Mouse (Mus musculus): Measurements from ENCODE around the gene Rsl1d1. TPM values are rescaled to one million over a fixed set of nuclear protein-coding genes. Genes with fewer than 3 reads are reported as not detected.

Rsl1d1 gene
- polyA plus RNA-seq, 1 experiment = 4.5 TPM

DNA sequence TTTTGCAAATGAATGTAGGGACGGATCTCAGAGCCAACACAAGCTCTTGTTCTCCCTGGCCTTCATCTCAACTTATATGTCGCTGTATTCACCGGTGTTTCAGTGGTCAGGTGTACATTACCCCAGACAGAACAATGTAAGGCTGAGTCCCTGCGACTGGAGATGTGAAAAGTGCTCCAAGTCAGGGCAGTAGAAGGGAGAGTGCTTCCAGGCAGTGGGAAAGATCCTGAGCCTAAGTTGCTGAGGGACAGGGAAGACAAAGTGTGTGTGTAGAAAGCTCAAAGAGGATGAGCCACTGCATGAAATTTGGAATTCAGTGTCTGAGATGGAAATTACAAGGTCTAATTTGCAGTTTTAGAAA, 26.3 kb downstream of the Rsl1d1 start:
- no peaks in the 10 kb centered on the region for H3K27me3 ChIP-seq (ENCODE audit: control insufficient read depth, insufficient read depth, low read length)
- no peak for DNase-seq (ENCODE audit: low read depth in 1 of 2, low spot score in 2 of 2)
- peak overlapping the region; percentile 86 for H3K4me3 ChIP-seq (ENCODE audit: extremely low read depth, insufficient read depth, insufficient read length)
- peak overlapping the region; percentile 86 for H3K27ac ChIP-seq (ENCODE audit: insufficient read depth, low read length)
- WGBS = 8% methylated on average over 4 of the region's 4 CpGs
- no peaks in the 10 kb centered on the region for H3K36me3 ChIP-seq (ENCODE audit: control insufficient read depth, insufficient read depth, low read length)
- H3K4me1 ChIP-seq (ENCODE audit: control insufficient read depth, insufficient read depth, insufficient read length) = peaks cover 3% of the 10 kb centered on the region; the same call in 1 of the 2 replicates
- TF ChIP-seq POLR2A (IDR thresholded peaks at IDR 0.05; ENCODE audit: low read depth, low read length) (no peak), CTCF (IDR thresholded peaks at IDR 0.05; ENCODE audit: extremely low read depth, insufficient read depth, insufficient read length, insufficient replicate concordance) (no peak)

DNA sequence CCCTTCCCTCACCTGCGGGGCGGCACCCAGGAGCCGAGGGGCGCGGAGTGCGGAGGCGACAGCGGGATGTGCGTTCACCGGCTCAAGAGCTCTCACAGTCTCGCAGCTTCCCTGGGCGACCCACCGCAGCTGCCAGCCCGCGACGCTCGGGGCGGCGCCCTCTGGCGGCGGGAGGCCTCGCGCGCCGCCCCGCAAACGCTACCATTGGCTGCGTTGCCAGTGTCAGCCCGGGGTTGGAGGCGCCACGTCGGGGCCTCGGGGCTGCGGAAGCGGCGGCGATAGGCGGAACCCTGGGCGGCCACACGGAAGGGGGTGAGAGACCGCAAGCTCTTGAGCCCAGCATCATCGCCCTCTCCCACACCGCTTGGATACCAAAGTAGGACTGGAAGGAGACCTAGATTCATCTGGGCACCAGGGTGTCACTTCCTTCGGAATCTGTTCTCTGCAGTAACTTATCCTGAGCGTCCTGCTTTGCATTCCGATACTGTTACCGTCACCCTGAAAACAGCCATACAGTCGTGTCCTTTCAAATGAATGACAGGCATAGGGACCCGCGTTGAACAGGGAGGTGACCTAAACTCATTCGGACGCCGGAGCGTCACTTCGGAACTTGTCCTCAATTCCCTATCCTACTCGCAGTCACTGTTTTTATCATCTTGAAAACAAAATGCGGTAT, 26.8 kb downstream of the Rsl1d1 start, which contains the start of gene Zc3h7a:
Gene Zc3h7a (minus strand): TSS at position 186 of the 676 bp plus-strand sequence.
- whole genome bisulfite sequencing = under 1% methylated on average over 57 of the region's 57 CpGs
- DNase-seq (ENCODE audit: low read depth in 1 of 2, low spot score in 2 of 2) = peak; percentile 83 to 89
- peak; percentile 87 for TF ChIP-seq CTCF (IDR thresholded peaks at IDR 0.05; ENCODE audit: extremely low read depth, insufficient read depth, insufficient read length, insufficient replicate concordance)
- TF ChIP-seq POLR2A (IDR thresholded peaks at IDR 0.05; ENCODE audit: low read depth, low read length) = peak; percentile 54
- Histone ChIP-seq H3K27ac (ENCODE audit: insufficient read depth, low read length) (peak within 1 kb of the TSS; percentile 95), H3K27me3 (ENCODE audit: control insufficient read depth, insufficient read depth, low read length) (no peaks in the 10 kb centered on the region), H3K4me3 (ENCODE audit: extremely low read depth, insufficient read depth, insufficient read length) (peak within 1 kb of the TSS; percentile 97), H3K4me1 (ENCODE audit: control insufficient read depth, insufficient read depth, insufficient read length) (peaks cover 3% of the 10 kb centered on the region; the same call in 1 of the 2 replicates), H3K36me3 (ENCODE audit: control insufficient read depth, insufficient read depth, low read length) (no peaks in the 10 kb centered on the region)

DNA sequence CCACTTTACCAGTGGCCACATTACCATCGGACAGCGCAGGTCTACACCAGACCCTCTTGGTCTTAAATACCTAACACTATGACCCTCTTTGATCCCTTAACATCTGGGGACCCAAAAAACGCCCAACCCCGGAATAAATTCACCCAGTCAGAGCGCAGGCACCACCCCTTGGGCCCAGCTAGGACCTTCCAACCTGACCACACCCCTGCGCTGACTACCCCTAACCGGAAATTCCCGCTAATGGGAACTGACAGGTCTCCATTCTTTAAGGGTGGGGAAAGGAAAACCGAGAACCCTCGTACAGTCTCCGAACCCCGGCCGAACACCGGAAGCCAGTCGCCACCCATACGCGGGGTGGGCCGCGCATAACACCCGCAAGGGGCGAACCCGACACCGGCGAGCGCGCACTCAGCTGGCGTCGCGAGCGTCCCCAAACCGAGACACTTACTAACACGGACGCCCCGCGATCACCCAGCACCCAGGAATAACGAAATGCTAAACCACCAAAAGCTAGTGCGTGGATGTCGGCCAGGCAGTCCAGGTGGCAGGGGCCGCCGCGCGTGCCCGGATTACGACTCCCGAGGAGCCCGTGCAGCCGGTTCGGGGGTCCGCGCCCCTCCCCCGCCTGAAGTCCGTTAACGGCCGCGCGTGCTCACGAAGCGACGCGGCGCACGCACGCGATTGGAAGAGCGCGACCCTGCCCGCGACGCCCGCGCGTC, 27.5 kb downstream of the Rsl1d1 start:
- H3K27me3 ChIP-seq (ENCODE audit: control insufficient read depth, insufficient read depth, low read length) = no peaks in the 10 kb centered on the region
- H3K36me3 ChIP-seq (ENCODE audit: control insufficient read depth, insufficient read depth, low read length) = no peaks in the 10 kb centered on the region
- peaks cover 3% of the 10 kb centered on the region; the same call in 1 of the 2 replicates for H3K4me1 ChIP-seq (ENCODE audit: control insufficient read depth, insufficient read depth, insufficient read length)
- TF ChIP-seq POLR2A (IDR thresholded peaks at IDR 0.05; ENCODE audit: low read depth, low read length) (no peak), CTCF (IDR thresholded peaks at IDR 0.05; ENCODE audit: extremely low read depth, insufficient read depth, insufficient read length, insufficient replicate concordance) (no peak)
- DNase-seq (ENCODE audit: low read depth in 1 of 2, low spot score in 2 of 2) = peak; percentile 23 to 44
- under 1% methylated on average over 72 of the region's 72 CpGs for WGBS
- H3K4me3 ChIP-seq (ENCODE audit: extremely low read depth, insufficient read depth, insufficient read length) = peak overlapping the region; percentile 97
- H3K27ac ChIP-seq (ENCODE audit: insufficient read depth, low read length) = peak overlapping the region; percentile 95

DNA sequence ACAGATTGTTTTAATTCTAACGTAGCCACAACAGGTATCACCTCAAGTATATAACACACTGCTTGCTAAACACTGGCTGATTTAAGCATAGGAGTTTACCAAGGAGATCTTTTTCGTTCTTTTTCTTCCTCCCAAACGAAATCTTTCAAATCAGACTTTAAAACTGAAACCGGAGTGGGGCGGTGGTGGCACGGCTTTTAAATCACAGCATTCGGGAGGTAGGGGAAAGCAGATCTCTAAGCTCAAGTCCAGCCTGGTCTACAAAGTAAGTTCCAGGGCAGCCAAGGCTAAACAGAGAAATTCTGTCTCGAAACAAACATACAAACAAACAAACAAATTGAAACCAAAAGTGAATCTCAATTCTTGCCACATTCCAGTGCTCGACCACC, 28.0 kb downstream of the Rsl1d1 start:
- under 1% methylated on average over 9 of the region's 9 CpGs for WGBS
- Histone ChIP-seq H3K4me3 (ENCODE audit: extremely low read depth, insufficient read depth, insufficient read length) (peak overlapping the region; percentile 97), H3K27ac (ENCODE audit: insufficient read depth, low read length) (peak overlapping the region; percentile 95), H3K4me1 (ENCODE audit: control insufficient read depth, insufficient read depth, insufficient read length) (peaks cover 3% of the 10 kb centered on the region; the same call in 1 of the 2 replicates), H3K36me3 (ENCODE audit: control insufficient read depth, insufficient read depth, low read length) (no peaks in the 10 kb centered on the region), H3K27me3 (ENCODE audit: control insufficient read depth, insufficient read depth, low read length) (no peaks in the 10 kb centered on the region)
- TF ChIP-seq POLR2A (IDR thresholded peaks at IDR 0.05; ENCODE audit: low read depth, low read length) = no peak
- no peak for TF ChIP-seq CTCF (IDR thresholded peaks at IDR 0.05; ENCODE audit: extremely low read depth, insufficient read depth, insufficient read length, insufficient replicate concordance)
- DNase-seq (ENCODE audit: low read depth in 1 of 2, low spot score in 2 of 2) = no peak

DNA sequence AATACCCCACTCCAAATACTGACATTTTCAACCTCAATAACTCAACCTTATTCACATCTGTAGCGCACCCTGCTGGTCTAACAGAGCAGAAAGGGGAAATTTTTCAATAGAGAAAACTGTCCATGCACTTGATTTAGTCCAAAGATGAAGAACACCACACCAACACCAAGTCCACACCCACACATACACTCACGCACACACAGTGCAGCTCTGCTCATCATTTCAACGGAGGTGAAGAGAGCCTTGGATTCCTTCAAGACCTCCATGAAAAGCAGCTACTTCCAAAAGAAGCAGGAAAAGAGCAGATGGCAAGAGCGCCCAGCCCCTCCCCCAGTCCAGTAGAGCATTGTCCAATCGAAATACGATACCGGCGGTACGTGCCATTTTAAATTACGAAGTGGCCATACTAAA, 28.5 kb downstream of the Rsl1d1 start:
- no peaks in the 10 kb centered on the region for H3K27me3 ChIP-seq (ENCODE audit: control insufficient read depth, insufficient read depth, low read length)
- peaks cover 3% of the 10 kb centered on the region; the same call in 1 of the 2 replicates for H3K4me1 ChIP-seq (ENCODE audit: control insufficient read depth, insufficient read depth, insufficient read length)
- H3K4me3 ChIP-seq (ENCODE audit: extremely low read depth, insufficient read depth, insufficient read length) = peak overlapping the region; percentile 64
- H3K36me3 ChIP-seq (ENCODE audit: control insufficient read depth, insufficient read depth, low read length) = no peaks in the 10 kb centered on the region
- peak overlapping the region; percentile 26; the same call in 1 of the 2 replicates for H3K27ac ChIP-seq (ENCODE audit: insufficient read depth, low read length)
- DNase-seq (ENCODE audit: low read depth in 1 of 2, low spot score in 2 of 2) = peak; percentile 50 to 64
- TF ChIP-seq POLR2A (IDR thresholded peaks at IDR 0.05; ENCODE audit: low read depth, low read length) (no peak), CTCF (IDR thresholded peaks at IDR 0.05; ENCODE audit: extremely low read depth, insufficient read depth, insufficient read length, insufficient replicate concordance) (no peak)
- WGBS = 4% methylated on average over 10 of the region's 10 CpGs

DNA sequence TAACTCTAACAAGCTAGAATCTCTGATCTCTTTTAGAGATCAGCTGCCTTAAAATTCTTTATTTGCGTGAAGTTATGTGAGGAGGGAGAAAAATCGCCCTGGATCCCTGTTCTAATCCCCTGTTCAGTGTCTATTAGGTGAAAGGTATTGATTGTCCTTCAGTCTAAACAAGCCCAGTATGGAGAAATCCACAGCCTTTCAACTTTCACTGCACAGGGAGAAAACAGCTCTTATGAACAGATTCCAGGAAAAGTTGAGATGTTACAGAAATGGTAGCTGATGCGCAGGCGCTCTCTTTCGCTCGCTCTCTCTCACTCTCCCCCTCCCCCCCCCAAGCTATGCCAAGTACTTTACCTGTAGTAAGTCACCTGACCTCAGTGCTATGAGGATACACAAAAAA, 31.5 kb downstream of the Rsl1d1 start:
- no peaks in the 10 kb centered on the region for H3K36me3 ChIP-seq (ENCODE audit: control insufficient read depth, insufficient read depth, low read length)
- DNase-seq (ENCODE audit: low read depth in 1 of 2, low spot score in 2 of 2) = no peak
- WGBS = 92% methylated on average over 6 of the region's 6 CpGs
- no peak overlapping the region for H3K27ac ChIP-seq (ENCODE audit: insufficient read depth, low read length)
- no peak for TF ChIP-seq CTCF (IDR thresholded peaks at IDR 0.05; ENCODE audit: extremely low read depth, insufficient read depth, insufficient read length, insufficient replicate concordance)
- TF ChIP-seq POLR2A (IDR thresholded peaks at IDR 0.05; ENCODE audit: low read depth, low read length) = no peak
- no peak overlapping the region for H3K4me3 ChIP-seq (ENCODE audit: extremely low read depth, insufficient read depth, insufficient read length)
- no peaks in the 10 kb centered on the region; the same call in 1 of the 2 replicates for H3K4me1 ChIP-seq (ENCODE audit: control insufficient read depth, insufficient read depth, insufficient read length)
- H3K27me3 ChIP-seq (ENCODE audit: control insufficient read depth, insufficient read depth, low read length) = no peaks in the 10 kb centered on the region
